Mouse (Mus musculus) gastrocnemius, postnatal 4 days (tissue): ENCODE measurements around the gene Slc4a1. TPM values are rescaled to one million over a fixed set of nuclear protein-coding genes. Genes with fewer than 3 reads are reported as not detected.
A peak's percentile ranks its signal among the peaks of the same experiment; 100 is the strongest.

ENCODE experiments used
- DNase-seq, 2 experiments: peaks; one replicate each; pipeline ENCODE4 v3.0.0; 2021 to 2022; ENCODE audit warnings: low spot score in 2 of 2, mixed read lengths in 2 of 2
- total RNA-seq, 2 experiments: library from RNA; stranded (reverse); gene quantifications; 2 replicates each; pipeline ENCODE4 v1.2.3; 2021

Gene Slc4a1
- total RNA-seq, 2 experiments from 2014 or later = 2.5 to 7.2 TPM

DNA sequence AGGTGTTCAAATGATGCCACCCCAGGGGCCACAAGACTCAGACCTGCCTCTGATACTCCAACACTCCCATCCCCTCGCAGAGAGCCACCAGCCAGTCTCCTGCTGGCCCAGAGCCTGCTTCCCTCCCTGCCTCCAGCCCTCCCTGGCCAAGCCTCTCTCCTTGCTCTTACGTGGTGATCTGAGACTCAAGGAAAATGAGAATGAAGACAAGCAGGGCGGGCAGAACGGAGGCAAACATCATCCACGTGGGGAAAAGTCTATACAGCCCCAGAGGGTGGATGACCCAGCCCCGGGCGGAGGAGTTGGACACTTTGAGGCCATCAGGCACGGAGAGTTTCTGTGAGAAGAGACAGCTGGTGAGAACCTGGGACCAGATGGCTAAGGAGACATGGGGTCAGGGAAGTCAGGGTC is 13.0 kb downstream of the Slc4a1 start:
- DNase-seq = no peak

DNA sequence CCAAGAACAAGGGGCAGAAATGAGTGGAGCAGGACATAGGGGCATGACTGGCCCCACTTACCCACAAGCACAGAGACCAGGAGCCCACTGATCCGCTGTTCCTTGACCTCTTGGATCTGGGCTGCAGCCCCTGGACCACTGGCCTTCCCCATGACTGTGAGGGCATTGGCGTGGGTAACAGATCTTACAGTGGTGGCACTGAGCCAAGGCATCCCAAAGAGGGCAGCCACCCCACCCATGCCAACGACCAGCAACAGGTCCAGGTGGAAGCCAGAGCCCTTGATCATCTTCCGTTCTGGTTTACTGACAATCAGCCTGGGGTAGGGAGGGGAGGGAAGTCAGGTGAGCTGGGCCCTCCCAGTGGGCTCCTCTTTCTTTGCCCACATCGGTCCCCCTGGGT is 13.6 kb downstream of the Slc4a1 start:
- no peak for DNase-seq

DNA sequence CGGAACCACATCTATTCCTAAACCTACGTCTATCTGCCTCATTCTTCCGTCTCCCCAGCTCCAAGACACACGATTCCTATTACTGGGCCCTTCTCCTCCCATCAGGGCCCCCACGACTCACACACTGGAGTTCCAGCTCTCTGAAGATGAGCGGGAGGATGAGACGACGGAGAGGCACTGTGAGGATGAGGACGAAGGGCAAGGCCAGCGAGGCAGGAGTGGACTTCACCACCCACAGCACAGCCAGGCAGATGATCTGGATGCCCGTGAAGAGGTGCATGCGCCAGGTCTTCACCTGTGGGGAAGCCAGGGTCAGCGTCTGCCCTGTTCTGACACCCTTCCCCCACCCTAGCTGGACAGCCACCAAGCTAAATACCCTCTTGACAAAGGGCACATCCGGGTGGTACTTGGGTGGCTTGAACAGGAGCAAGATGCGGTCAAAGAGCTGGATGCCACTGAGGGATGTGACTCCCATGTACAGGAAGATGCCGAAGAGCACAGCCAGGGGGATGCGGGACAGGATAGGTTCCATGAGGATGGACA is 15.0 kb downstream of the Slc4a1 start:
- DNase-seq = no peak

DNA sequence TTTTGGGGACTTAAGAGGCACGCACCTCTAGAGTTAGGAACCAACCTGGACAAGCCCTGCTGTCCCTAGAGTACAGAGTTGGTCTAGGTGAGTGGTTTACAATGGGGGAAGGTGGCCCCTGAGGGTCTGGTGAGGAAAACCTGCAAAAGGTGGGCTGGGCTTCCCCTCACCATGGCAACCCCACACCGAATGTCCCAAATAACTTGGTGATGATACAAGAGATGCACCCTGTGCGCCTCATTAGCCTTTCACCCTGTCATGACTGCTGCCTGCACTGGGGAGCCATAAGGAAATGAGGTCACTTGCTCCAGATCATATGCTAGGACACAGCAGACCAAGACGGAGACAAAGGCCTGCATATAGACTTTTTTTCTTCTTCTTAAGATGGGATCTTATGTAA is 15.6 kb downstream of the Slc4a1 start:
- DNase-seq = no peak

DNA sequence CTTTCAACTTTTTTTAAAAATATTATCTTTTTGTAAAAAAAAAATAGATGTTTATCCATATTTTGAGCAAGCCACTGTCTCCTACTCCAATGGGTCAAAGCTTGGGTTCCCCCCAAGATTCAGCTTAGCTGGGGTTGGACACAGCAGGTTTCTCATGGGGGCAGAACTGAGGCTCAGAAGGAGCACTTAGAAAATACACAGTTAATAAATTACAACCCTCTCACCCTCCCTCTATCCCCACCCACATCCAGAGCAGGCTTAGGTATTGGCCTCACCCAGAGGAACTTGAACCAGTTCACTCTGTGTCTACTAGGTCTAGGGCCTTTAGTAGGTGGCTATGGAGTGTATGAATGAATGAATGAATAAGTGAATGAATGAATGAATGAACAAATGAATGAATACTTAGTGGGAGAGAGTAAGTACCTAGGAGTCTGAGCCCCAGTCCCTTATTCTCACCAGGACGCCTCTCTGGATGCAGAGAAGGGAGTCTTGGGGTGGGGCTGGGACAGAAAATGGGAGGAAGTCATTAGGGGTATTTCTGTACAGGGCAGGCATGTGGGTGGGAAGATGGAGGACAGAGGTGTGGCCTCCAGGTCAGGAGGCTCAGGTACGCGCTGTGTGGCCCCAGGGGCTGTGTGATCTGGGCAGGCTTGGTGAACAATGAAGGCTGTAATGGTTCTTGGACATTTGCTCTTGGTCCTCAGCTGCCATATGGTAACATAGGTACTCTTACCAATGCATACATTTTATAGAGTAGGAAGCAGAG is 16.6 kb downstream of the Slc4a1 start:
- DNase-seq = no peak

DNA sequence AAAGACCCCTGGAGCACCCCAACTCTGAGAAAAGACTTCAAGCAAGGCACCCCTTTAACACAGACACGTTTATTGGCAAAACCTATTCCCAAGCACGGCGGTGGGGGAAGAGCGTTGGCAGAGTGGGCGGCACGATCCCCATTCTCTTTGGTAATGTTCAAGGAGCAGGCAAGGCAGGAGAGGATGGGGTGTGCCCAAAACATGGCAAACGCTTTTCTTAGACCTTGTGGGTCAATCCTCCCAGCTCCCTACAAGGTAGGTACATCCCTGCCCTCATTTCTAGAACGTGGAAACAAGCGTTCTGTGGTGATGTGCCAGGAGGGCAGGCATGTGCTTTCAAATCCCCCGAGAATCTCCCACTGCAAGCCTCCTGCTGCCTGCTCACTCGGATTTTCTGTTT is 17.2 kb downstream of the Slc4a1 start:
- no peak for DNase-seq

DNA sequence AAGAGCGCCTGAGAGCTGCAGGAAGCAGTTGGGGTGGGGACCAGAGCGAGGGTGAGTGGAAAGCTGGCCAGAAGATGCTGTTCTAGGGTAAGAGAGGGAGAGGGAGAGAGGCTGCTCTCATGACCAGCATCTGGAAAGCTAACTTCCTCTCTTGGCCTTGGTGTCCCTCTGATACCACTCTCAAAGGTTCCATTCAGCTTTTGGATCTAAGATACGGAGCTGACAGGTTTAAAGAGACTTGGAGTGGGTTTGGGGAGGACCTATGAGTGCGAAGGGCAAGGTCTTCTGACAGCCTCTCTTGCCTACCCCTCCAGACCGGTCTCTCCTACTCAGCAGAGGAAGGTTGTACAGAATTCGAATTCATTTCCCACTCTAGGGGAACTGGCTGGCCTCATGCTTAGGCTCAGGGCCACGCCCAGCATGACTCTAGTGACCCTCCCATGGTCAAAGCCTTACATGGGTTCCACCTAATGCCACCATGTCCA is 17.9 kb downstream of the Slc4a1 start:
- DNase-seq = no peak

DNA sequence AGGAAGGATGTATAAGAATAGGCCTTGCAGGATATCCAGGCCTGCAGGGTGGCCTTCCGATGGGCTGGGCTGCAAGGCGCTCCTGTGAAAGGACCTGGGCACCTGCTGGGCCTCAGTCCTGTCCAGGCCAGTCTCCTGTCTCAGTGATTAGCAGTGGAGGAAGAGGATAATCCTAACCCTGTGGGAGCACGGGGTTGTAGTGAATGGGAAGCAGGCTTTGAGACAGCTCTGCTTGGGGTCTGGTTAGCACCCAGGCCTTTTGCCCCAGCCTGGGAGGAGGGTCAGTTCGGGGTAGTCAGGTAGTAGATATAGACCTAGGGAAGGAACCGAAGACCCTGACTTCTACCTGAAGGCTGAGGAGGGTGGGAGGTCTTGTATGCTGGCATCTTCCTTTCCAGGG is 18.3 kb downstream of the Slc4a1 start:
- no peak for DNase-seq

DNA sequence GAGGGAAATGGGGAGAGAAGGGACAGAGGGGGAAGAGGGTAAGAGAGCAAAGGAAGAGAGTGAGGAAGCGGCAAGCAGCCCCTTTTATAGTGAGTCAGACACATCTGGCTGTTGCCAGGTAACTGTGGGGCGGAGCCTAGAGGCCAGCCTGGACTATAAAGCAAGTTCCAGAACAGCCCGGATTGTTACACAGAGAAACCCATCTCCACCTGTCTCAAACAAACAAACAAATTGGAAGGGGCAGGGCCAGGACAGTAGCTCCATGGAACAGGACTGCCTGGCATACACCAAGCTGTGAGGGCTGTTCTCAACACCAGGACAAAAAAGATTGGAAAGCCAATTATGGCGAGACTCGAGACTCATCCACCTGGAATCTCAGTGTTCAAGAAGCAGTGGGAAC is 19.1 kb downstream of the Slc4a1 start:
- no peak for DNase-seq

DNA sequence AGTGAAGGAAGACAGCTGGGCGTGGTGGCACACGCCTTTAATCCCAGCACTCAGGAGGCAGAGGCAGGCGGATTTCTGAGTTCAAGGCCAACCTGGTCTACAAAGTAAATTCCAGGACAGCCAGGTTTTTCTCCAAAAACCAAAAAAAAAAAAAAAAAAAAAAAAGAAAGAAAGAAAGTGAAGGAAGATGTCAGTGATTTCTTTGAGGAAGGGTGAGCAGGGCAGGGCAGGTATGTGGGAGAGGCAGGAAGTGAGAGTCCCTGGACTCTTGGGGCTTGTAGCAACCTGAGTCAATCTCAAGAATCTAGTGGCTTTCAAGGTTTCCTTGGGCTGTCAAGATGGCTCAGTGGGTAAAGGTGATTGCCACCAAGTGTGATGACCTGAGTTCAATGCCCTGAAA is 21.5 kb downstream of the Slc4a1 start:
- no peak for DNase-seq

DNA sequence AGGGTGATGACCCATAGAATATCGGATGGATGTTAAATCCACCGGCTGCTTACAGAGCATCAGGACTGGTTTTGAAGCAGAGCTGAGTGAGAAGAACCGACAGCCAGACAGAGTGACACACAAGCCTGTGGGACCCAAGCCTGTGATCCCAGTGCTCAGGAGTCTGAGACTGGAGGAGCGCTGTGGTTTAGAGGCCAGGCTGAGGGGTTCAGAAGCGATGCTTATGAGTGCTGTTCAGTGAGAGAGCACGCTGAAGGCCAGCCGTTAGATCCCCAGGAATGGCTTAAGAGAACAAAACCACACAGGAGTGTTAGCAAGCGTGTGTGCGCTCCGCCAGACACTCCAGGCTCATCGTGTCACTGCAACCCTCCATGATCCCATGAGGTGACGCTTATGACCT is 23.3 kb downstream of the Slc4a1 start:
- no peak for DNase-seq

DNA sequence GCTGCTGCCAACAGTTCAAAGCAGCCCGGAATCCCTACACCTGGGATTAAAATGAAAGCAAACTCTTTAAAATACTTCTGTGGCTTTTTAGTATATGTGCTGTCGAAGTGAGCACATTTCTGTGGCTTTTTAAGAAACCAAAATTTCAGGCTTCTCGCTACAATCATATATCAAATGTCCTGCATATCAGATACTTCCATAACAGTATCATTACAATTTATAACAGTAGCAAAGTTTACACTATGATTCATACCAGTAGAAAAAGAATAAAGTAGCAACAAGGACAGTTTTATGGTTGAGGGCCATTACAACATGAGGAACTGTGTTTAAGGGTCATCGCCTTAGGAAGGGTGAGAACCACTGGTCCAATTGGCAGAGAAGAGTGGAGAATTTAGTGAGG is 24.9 kb downstream of the Slc4a1 start:
- no peak for DNase-seq

DNA sequence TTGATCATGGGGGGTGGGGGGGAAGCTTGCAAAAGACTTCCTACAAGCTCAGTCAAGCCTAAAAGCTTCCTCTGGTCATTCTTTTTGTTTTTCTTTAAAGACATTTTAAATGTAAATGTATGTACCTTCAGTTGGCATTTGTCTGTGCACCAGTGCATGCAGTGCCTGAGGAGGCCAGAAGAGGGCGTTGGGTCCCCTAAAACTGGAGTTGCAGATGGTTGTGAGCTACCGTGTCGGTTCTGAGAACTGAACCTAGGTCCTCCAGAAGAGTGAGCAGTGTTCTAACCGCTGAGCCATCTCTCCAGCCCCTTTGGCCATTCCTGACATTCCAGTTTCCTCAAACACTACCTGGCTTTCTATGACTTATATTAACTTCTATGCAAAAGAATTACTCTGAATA is 26.4 kb downstream of the Slc4a1 start:
- no peak for DNase-seq

DNA sequence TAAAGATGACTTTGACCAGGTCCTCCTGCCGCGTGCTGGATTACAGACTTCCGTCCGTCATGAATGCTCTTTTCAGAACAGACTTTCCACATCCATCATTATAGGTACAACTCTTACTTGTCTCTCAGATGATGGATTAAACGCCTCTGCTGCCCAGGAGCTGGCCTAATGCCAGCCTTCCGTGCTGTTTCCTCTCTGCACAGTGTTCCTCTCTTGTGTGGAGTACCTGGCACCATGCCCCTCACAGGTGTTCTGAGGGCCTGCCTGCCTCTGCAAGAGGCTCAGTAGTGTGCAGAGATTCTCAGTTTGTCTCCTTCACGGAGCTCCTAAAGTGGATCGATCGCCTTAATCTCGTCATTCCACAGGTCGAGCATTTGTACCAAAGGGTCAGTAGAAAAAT is 26.8 kb downstream of the Slc4a1 start:
- DNase-seq = no peak

DNA sequence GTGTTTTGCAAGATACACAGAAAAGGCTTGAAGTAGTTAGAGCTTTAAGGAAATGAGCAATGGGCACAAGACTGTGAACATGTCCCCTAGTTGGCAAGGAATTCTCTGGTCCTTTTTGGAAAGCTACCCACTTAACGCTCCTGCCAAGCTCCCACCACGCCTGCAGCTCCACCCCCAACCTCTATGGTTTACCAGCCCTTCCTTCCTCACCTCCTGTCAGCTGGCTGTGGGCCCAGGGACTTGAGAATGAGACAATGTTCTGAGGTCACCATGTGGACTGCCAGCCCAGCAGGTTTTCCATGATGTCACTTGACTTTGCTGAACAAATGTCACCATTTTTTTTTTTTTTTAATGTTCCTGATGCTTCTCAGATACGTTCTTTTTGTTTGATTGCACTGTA is 27.4 kb downstream of the Slc4a1 start:
- DNase-seq = peak in 1 of 2 experiments; percentile 57

DNA sequence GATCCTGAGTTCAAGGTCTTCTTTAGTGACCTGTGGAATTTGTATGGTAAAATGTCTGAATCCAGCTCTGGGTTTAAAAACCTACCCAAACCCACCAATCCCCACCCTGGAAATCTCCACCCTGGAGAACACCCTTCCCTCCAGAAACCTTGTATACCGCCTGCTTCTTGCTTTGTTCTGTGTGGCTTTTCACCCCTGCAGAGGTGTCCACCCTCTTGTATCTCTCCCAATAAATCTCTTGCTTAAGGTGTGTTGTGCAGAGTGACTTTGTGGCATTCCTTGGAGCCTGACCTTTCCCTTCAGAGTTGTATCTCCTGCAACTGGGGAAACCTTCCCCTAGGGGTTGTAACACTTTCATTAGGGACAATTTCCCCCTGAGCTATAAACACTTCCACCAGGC is 28.1 kb downstream of the Slc4a1 start:
- no peak for DNase-seq

DNA sequence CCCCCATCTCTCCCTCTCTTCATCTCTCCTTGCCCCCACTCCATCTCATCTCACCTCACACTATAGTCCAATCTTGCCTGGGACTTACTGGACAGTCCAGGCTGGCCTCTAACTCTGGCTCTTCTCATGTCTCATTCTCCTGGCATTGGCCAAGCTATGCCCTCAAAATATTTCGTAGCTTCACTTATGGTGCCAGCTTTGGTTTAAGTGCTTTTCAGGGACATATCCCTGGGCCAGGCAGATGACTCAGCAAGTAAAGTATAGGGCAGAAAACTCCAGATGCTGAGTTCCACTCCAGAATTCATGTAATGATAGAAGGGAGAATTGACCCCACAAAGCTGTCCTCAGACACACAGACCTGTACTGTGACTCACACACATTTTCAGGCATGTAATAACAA is 29.8 kb downstream of the Slc4a1 start:
- no peak for DNase-seq

DNA sequence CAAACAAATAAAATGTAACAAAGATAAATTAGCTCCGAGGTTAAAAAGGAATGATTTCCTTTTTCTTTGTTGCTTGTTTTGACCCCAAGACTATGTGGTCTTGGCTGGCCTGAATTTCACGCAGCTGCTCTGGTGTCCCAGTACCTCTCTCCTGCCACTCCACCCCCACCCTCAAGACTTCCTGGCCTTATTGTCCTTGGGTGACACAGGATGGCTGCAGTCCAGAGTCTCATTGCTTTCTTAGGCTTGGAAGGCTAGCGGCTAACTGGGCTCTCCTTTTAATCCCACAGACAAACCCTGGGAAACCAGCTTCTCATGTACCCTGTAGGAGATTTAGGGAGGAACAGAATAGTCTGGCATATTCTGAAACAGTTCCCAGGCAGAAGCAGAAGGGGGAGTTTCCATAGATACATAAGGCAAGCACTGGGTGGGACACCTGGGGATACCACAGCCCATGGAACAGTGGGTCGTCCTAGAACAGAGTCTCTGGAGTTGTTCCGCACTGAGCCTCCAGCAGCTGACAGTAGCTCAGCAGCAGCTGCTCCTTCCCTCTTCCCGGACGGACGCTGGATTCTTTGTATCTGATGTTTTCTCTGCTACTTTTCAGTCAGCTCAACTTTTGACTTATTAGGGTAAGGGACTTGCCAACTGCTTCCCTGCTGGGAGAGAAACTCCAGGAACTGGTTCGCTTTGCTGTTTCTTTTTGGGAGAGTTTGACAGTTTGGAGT is 30.9 kb downstream of the Slc4a1 start:
- DNase-seq = peak in 1 of 2 experiments; percentile 38

DNA sequence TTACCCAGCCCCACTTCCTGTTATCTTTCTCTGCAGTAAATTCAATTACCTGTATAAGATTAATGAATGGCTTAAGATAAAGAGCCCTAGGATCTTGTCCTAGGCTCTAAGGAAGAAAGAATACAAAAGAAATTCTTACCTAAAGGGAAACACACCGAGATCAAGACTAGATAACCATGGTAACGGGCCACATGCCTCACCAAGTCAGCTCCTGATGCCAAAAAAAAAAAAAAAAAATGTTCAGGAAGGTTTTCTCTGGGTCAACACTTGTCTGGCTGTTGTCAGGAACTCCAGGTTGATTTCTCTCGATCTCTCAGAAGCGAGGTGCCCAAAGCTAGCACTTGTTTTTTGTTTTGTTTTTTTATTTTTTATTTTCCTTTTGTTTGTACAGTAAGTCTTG is 32.0 kb downstream of the Slc4a1 start:
- DNase-seq = no peak

DNA sequence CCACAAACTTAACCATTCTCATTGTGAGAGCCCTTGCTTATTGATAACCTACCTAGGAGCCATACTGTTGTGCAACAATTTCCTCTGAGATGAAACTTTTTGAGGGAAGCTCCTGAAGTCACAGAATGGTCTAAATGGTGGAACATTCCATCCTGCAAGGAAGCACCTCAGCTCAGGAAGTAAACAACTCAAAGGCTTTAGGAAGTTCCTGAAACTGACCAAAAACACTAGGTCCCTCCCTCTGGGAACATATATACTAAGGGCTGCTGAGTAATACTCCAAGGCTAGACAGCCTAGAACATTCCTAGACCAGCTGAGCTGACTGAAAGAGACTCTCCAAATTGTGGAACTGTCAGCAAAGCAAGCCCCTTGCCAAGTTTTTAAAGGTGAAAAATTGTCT is 32.9 kb downstream of the Slc4a1 start:
- DNase-seq = no peak

DNA sequence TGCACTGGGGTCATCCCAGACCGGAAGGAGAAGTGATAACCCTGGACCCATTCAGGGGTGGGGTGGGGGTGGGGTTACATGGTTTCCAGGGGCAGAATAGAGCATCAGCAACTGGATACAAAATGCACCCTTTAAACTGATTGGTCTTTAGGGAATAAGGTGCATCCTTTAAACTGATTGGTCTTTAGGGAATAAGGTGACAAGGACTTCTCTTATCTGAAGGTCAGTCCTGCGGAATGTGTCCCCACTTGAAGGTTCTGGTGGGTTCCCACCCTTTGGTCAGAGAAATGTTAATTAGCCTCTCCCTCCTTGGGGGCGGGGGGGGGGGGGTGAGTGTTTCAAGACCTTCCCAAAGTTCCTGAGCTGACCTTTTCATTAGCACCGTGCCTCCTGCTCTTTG is 34.2 kb downstream of the Slc4a1 start:
- DNase-seq = no peak

DNA sequence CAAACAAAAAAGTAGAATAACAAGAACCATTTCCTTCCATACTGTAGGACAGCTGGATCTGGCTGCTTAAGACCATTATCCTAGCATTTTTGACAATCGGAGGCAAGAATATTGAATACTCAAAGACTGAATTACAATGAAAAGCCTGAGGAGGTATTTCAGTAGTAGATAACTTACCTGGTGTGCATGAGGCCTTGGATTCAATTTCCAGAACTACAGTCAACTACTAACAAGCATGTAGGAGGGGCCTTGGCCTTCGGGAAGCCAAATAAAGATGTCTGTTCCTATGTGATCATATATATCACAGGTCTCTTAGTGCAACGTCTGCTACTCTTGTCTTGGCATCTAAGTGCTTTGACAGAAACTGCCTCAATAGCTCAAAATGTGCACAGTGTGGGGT is 36.0 kb downstream of the Slc4a1 start:
- no peak for DNase-seq

DNA sequence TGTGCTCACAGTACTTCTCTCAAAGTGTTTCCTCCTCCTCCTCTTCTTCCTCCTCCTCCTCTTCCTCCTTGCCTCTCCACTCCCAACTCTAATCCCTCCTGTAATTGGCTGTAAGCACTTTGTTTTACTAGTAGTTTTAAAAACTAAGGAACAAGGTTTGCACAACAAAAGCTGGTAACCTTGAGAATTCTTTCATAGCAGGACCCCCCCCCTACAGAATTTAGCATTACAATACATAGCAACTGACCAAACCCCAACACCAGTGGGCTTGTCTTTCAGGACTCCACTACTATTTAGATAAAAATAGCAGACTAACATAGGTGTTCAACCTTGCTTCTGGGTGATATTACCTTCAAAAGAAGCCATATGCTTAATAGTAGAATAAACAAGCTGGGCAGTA is 36.5 kb downstream of the Slc4a1 start:
- no peak for DNase-seq
